Mouse (Mus musculus) C3H10T1/2 (cell line): ENCODE results near the gene Vmn2r89. TPM values are rescaled to one million over a fixed set of nuclear protein-coding genes. Genes with fewer than 3 reads are reported as not detected.

Experiments used
- polyA plus RNA-seq, 2 experiments: library from polyadenylated mRNA; unstranded; fragments of >200 nt; fragmentation: generic; extraction: Trizol; gene quantifications; one replicate each; pipeline ENCODE4 v1.2.1; 2012; ENCODE audit warnings: missing spikeins in 2 of 2

The Vmn2r89 gene
- polyA plus RNA-seq: not detected

DNA sequence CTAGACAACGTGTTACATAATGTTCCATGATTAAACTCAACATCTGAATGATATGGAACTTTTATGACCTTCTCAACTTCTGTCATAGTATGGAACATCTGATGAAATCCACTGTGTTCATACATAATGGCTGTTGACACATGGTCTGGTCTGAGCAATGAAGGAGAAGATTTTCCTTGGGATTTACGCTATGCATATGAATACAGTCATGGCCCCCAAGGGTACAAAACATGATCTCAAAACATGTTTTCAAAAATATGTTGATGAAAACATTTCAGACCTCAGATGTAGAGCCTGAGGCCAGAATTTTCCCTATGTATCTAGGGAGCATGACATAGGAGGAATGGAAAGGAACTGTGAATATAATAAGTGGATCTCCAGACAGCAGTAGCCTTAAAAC lies at the start of gene Vmn2r89:
Vmn2r89 (plus strand) TSS at position 301 of the 400 bp plus-strand sequence.

DNA sequence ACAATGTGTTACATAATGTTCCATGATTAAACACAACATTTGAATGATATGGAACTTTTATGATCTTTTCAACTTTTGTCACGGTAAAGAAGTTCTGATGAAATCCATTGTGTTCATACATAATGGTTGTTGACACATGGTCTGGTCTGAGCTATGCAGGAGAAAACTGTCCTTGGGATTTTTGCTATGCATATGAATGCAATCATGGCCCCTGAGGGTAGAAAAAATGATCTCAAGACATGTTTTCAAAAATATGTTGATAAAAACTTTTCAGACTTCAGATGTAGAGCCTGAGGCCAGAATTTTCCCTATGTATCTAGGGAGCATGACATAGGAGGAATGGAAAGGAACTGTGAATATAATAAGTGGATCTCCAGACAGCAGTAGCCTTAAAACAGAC lies 41.1 kb upstream of the Vmn2r89 start, which contains the start of gene Vmn2r88:
Vmn2r88 (plus strand) TSS at position 301 of the 400 bp plus-strand sequence.

Other genes with a start within 250 kb of the Vmn2r89 start
- gene Ear14, start 248.5 kb upstream of the Vmn2r89 start, polyA plus RNA-seq: not detected
- gene Rnase2a, start 195.7 kb upstream of the Vmn2r89 start, polyA plus RNA-seq: not detected
- gene Gm7247, start 90.1 kb upstream of the Vmn2r89 start, polyA plus RNA-seq: not detected
- gene Vmn2r88, start 41.0 kb upstream of the Vmn2r89 start, polyA plus RNA-seq: not detected
- not detected for gene Gm5622, start 100.9 kb downstream of the Vmn2r89 start, polyA plus RNA-seq
- not detected for gene Gm17175, start 122.2 kb downstream of the Vmn2r89 start, polyA plus RNA-seq
- gene Gm17174, start 140.3 kb downstream of the Vmn2r89 start, polyA plus RNA-seq: not detected
- gene Gm17078, start 159.5 kb downstream of the Vmn2r89 start, polyA plus RNA-seq: not detected
- gene Gm4181, start 183.8 kb downstream of the Vmn2r89 start, polyA plus RNA-seq: not detected
- not detected for gene Gm17079, start 243.6 kb downstream of the Vmn2r89 start, polyA plus RNA-seq